Mouse (Mus musculus) hindbrain, embryonic 14.5 days (tissue): ENCODE measurements at regions not wholly inside any gene's neighbourhood (a gene's known extent, or its start where the extent isn't known, plus 50 kb on each side); places are given as distances from the start of the nearest gene placed in this dataset.
"Not testable (repeated sequence)": the region's sequence is repeated elsewhere in the genome, so short reads cannot be mapped to it uniquely, and the experiment has no call there.

ENCODE experiments used
- ATAC-seq: fragments of 200-750 bp; cut with Nextera tagmentation; 2 replicates; pipeline ENCODE4 v1.8.0; 2017; ENCODE audit warnings: moderate number of reproducible peaks, mild to moderate bottlenecking, moderate TSS enrichment, moderate library complexity; ENCODE audit not compliant: low FRiP score
- DNase-seq: peaks from one replicate; pipeline ENCODE4 v3.0.0-alpha.2; 2015; ENCODE audit warnings: low spot score
- H3K27ac ChIP-seq: fragments of 300-500 bp; sonication (generic); 2 replicates; pipeline ENCODE4 v1.5.1; 2014; ENCODE audit warnings: mild to moderate bottlenecking, moderate library complexity
- H3K27me3 ChIP-seq: fragments of 300-500 bp; sonication (generic); 2 replicates; pipeline ENCODE4 v1.6.1; 2014; ENCODE audit warnings: mild to moderate bottlenecking, low read length, mixed read lengths; ENCODE audit not compliant: control insufficient read depth, insufficient read depth
- H3K36me3 ChIP-seq: fragments of 300-500 bp; sonication (generic); replicated peaks from 2 replicates; pipeline ENCODE4 v1.6.1; 2014; ENCODE audit not compliant: control insufficient read depth, insufficient read depth
- H3K4me1 ChIP-seq: fragments of 300-500 bp; sonication (generic); replicated peaks from 2 replicates; pipeline ENCODE4 v1.6.1; 2014; ENCODE audit warnings: antibody characterized with exemption, low read length, mixed read lengths; ENCODE audit not compliant: control insufficient read depth, insufficient read depth
- H3K4me2 ChIP-seq: fragments of 300-500 bp; sonication (generic); replicated peaks from 2 replicates; pipeline ENCODE4 v1.6.1; 2014; ENCODE audit warnings: mild to moderate bottlenecking, moderate library complexity
- H3K4me3 ChIP-seq: fragments of 300-500 bp; sonication (generic); replicated peaks from 2 replicates; pipeline ENCODE4 v1.5.1; 2014; ENCODE audit warnings: mild to moderate bottlenecking, low read length
- H3K9ac ChIP-seq: fragments of 300-500 bp; sonication (generic); 2 replicates; pipeline ENCODE4 v1.6.1; 2014
- H3K9me3 ChIP-seq: fragments of 300-500 bp; sonication (generic); 2 replicates; pipeline ENCODE4 v1.6.1; 2016; ENCODE audit warnings: low read length; ENCODE audit not compliant: control insufficient read depth
- WGBS: fragments of 180-500 bp; shearing (Covaris S2); extraction: QIAGEN DNeasy Blood & Tissue Kit; methylation state at CpG from one replicate; pipeline ENCODE4 v1.1.7; 2014; 5-methylcytosine and 5-hydroxymethylcytosine counted together

GRCm38 (mm10) chr14:100978515-100978914 is 221.6 kb downstream of the Prr30 start:
- Histone ChIP-seq H3K4me1 (no peaks in the 10 kb centered on the region), H3K36me3 (no peaks in the 10 kb centered on the region)
- WGBS = 66% methylated on average over 2 of the region's 2 CpGs

GRCm38 (mm10) chr14:100970970-100971369 is 229.2 kb downstream of the Prr30 start:
- ATAC-seq (no peak), DNase-seq (no peak)
- Histone ChIP-seq H3K4me2 (no peak overlapping the region), H3K4me1 (no peaks in the 10 kb centered on the region), H3K36me3 (no peaks in the 10 kb centered on the region), H3K9ac (no peak overlapping the region), H3K27me3 (no peaks in the 10 kb centered on the region), H3K27ac (no peak overlapping the region), H3K9me3 (no peaks in the 10 kb centered on the region), H3K4me3 (no peak overlapping the region)
- 91% methylated on average over 2 of the region's 2 CpGs for WGBS

More at GRCm38 (mm10) chr14:100978515-100978914, 221.6 kb downstream of the Prr30 start:
- Histone ChIP-seq H3K4me2 (no peak overlapping the region), H3K4me3 (no peak overlapping the region), H3K27ac (no peak overlapping the region), H3K9me3 (no peaks in the 10 kb centered on the region), H3K9ac (no peak overlapping the region), H3K27me3 (no peaks in the 10 kb centered on the region)
- ATAC-seq = no peak
- DNase-seq = no peak

- no peak for ATAC-seq
- Histone ChIP-seq H3K36me3 (no peaks in the 10 kb centered on the region), H3K4me2 (no peak overlapping the region)
Measured at GRCm38 (mm10) chr14:100960198-100960597, 239.9 kb downstream of the Prr30 start.

GRCm38 (mm10) chr14:100955806-100956436 is 244.2 kb downstream of the Prr30 start:
- Histone ChIP-seq H3K4me3 (no peak overlapping the region), H3K9ac (no peak overlapping the region), H3K36me3 (no peaks in the 10 kb centered on the region), H3K27me3 (no peaks in the 10 kb centered on the region), H3K9me3 (no peaks in the 10 kb centered on the region), H3K4me1 (no peaks in the 10 kb centered on the region), H3K4me2 (no peak overlapping the region), H3K27ac (no peak overlapping the region)
- ATAC-seq (no peak), DNase-seq (no peak)
- WGBS = 88% methylated on average over 1 of the region's 1 CpGs

More at GRCm38 (mm10) chr14:100960198-100960597, 239.9 kb downstream of the Prr30 start:
- Histone ChIP-seq H3K27ac (no peak overlapping the region), H3K4me1 (no peaks in the 10 kb centered on the region), H3K9me3 (no peaks in the 10 kb centered on the region), H3K9ac (no peak overlapping the region), H3K27me3 (no peaks in the 10 kb centered on the region), H3K4me3 (no peak overlapping the region)
- no peak for DNase-seq

GRCm38 (mm10) chr14:100950681-100951119 is 249.4 kb downstream of the Prr30 start:
- Histone ChIP-seq H3K4me1 (no peaks in the 10 kb centered on the region), H3K9ac (no peak overlapping the region), H3K9me3 (no peaks in the 10 kb centered on the region), H3K27ac (no peak overlapping the region), H3K36me3 (no peaks in the 10 kb centered on the region), H3K27me3 (no peaks in the 10 kb centered on the region), H3K4me2 (no peak overlapping the region), H3K4me3 (no peak overlapping the region)
- DNase-seq = no peak
- WGBS = 73% methylated on average over 3 of the region's 3 CpGs
- ATAC-seq = no peak

GRCm38 (mm10) chr14:100947625-100948024 is 252.5 kb downstream of the Prr30 start:
- H3K4me2 ChIP-seq, ATAC-seq, DNase-seq, H3K27me3 ChIP-seq, H3K4me1 ChIP-seq, H3K36me3 ChIP-seq, H3K9ac ChIP-seq, H3K9me3 ChIP-seq, H3K27ac ChIP-seq, H3K4me3 ChIP-seq: not testable (repeated sequence)

- no peaks in the 10 kb centered on the region for H3K36me3 ChIP-seq
- no peak overlapping the region for H3K27ac ChIP-seq
- H3K27me3 ChIP-seq = no peaks in the 10 kb centered on the region
- H3K4me1 ChIP-seq = no peaks in the 10 kb centered on the region
- H3K4me2 ChIP-seq = no peak overlapping the region
- DNase-seq (no peak), ATAC-seq (no peak)
- H3K9ac ChIP-seq = no peak overlapping the region
- no peak overlapping the region for H3K4me3 ChIP-seq
- H3K9me3 ChIP-seq = no peaks in the 10 kb centered on the region
- 79% methylated on average over 2 of the region's 2 CpGs for WGBS
Measured at GRCm38 (mm10) chr14:100937358-100937887, 262.7 kb downstream of the Prr30 start.

- no peak for DNase-seq
- no peaks in the 10 kb centered on the region for H3K27me3 ChIP-seq
- H3K9me3 ChIP-seq = no peaks in the 10 kb centered on the region
- H3K9ac ChIP-seq = no peak overlapping the region
- no peak for ATAC-seq
- H3K36me3 ChIP-seq = no peaks in the 10 kb centered on the region
- no peak overlapping the region for H3K27ac ChIP-seq
- H3K4me2 ChIP-seq = no peak overlapping the region
- H3K4me3 ChIP-seq = no peak overlapping the region
- 89% methylated on average over 7 of the region's 7 CpGs for WGBS
- H3K4me1 ChIP-seq = no peaks in the 10 kb centered on the region
Measured at GRCm38 (mm10) chr14:100934554-100934953, 265.6 kb downstream of the Prr30 start.

- no peak overlapping the region for H3K27ac ChIP-seq
- H3K36me3 ChIP-seq = no peaks in the 10 kb centered on the region
- H3K27me3 ChIP-seq = no peaks in the 10 kb centered on the region
- no peak overlapping the region for H3K4me3 ChIP-seq
- 91% methylated on average over 6 of the region's 6 CpGs for WGBS
- H3K4me1 ChIP-seq = no peaks in the 10 kb centered on the region
- H3K9ac ChIP-seq = no peak overlapping the region
- no peaks in the 10 kb centered on the region for H3K9me3 ChIP-seq
- no peak overlapping the region for H3K4me2 ChIP-seq
- DNase-seq (no peak), ATAC-seq (no peak)
Measured at GRCm38 (mm10) chr14:100924880-100925279, 275.2 kb downstream of the Prr30 start.

- no peaks in the 10 kb centered on the region for H3K36me3 ChIP-seq
- ATAC-seq = no peak
- no peaks in the 10 kb centered on the region for H3K27me3 ChIP-seq
- no peaks in the 10 kb centered on the region for H3K4me1 ChIP-seq
- H3K27ac ChIP-seq = no peak overlapping the region
- DNase-seq = no peak
- H3K9ac ChIP-seq = no peak overlapping the region
- H3K4me2 ChIP-seq = no peak overlapping the region
- H3K9me3 ChIP-seq = peaks cover 6% of the 10 kb centered on the region
- WGBS = 58% methylated on average over 2 of the region's 2 CpGs
- H3K4me3 ChIP-seq = no peak overlapping the region
Measured at GRCm38 (mm10) chr14:100900221-100900620, 299.9 kb downstream of the Prr30 start.
